Mouse (Mus musculus): ENCODE measurements at regions not wholly inside any gene's neighbourhood (a gene's known extent, or its start where the extent isn't known, plus 50 kb on each side); places are given as distances from the start of the nearest gene placed in this dataset.

DNA sequence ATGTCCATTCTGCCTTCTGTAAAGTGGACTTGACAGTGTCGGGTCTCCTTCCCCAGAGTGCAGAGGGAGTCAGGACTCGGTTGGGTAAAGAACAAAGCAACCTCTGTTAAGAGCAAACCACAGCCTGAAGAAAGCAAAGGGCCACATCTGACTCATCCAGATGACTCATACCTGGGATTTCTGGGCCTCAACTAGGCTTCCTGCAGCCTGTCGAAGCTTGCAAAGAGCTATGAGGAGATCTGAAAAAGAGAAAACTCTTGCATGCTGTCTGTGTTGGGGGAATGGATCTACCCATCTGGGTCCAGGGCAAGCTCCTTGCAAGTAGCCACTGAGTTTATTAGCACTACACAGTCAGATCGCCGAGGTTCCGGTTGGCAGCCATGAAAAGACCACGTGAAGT, 63.5 kb upstream of the Maf start:
- DNase-seq (ENCODE audit: extremely low read depth, insufficient read length, low spot score): peak; percentile 81

DNA sequence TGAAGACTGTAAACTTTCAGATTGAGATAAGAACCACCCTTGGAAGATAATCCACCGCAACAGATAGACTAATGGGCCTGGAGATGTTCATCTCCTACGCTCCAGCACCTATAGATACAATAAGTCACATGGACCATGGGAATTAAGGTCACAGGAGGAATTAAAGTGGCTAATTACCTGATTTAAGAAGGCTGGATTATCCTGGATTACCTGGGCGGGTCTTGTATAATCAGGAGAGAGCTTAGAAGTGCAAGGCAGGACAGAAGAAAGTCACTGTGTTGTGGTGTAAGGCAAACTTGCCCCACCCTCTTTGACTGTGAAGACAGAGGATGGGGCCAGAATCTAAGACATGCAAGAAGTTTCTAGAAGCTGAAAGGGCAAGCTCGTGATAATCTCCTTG, 61.0 kb upstream of the Maf start:
- no peak for DNase-seq (ENCODE audit: extremely low read depth, insufficient read length, low spot score)

DNA sequence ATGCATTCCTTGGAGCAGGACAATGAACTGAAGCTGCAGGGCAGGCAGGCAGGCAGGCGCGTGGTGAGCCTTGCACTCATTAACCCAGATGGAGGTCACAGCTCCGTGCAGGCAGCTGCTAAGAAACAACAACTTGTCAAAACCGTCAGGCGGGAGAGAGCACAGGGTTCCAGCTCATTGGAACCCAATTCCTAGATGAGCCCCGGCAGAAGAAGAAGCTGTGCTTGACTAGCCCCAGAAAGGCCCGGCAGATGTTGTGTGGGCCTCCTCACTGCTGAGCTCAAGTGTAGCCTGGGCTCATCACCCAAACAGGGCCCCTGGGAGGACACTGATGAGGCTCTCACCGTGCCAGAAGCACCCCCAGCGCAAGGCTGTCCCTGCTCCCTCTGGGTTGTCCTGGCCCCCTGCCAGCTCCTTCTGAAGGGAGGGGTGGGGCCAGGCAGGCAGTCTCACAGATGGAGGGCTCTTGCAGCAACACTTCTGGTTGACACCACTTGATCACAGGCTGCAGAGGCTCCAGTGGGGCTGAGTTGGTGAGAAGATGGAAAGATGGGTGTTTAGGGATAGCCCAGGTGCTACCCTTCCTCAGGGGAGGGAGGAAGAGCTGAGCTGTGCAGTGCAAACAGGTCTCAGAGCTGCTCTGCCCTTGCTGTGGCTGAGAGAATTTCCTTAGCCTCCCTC, 58.8 kb upstream of the Maf start:
- peak; percentile 65 for DNase-seq (ENCODE audit: extremely low read depth, insufficient read length, low spot score)

GRCm38 (mm10) chr8:115764551-115764950, 57.0 kb upstream of the Maf start:
- DNase-seq (ENCODE audit: extremely low read depth, insufficient read length, low spot score): peak; percentile 77

DNA sequence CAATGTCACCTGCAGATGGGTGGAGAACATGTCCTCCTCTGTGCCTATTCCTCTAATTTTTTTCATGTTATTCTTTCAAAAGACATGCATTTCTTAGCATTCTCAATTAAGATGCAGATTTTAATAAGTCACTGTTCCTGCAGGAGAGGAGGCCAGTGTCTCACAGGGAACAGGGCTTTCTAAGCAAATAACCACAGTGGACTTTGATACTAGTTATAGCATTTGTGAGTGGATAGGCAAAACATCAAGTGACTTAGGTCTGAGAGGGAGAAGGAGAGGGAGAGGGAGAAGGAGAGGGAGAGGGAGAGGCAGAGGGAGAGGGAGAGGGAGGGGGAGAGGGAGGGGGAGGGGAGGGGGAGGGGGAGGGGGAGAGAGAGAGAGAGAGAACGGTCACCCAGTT, 50.4 kb upstream of the Maf start:
- no peak for DNase-seq (ENCODE audit: extremely low read depth, insufficient read length, low spot score)
